Mouse (Mus musculus) stomach, embryonic 16.5 days (tissue): ENCODE measurements at regions not wholly inside any gene's neighbourhood (a gene's known extent, or its start where the extent isn't known, plus 50 kb on each side); places are given as distances from the start of the nearest gene placed in this dataset.

Source experiments
- ATAC-seq: fragments of 200-750 bp; cut with Nextera tagmentation; 2 replicates; pipeline ENCODE4 v1.8.0; 2017; ENCODE audit warnings: moderate number of reproducible peaks, moderate TSS enrichment; ENCODE audit not compliant: insufficient read depth, low FRiP score
- H3K27ac ChIP-seq: fragments of 300-500 bp; sonication (generic); 2 replicates; pipeline ENCODE4 v1.5.1; 2014; ENCODE audit warnings: low read length
- H3K27me3 ChIP-seq: fragments of 300-500 bp; sonication (generic); 2 replicates; pipeline ENCODE4 v1.6.1; 2014; ENCODE audit warnings: low read length, control low read depth, mixed read lengths; ENCODE audit not compliant: control insufficient read depth, insufficient read depth
- H3K36me3 ChIP-seq: fragments of 300-500 bp; sonication (generic); 2 replicates; pipeline ENCODE4 v1.6.1; 2014; ENCODE audit warnings: low read length; ENCODE audit not compliant: control insufficient read depth, insufficient read depth
- H3K4me1 ChIP-seq: fragments of 300-500 bp; sonication (generic); 2 replicates; pipeline ENCODE4 v1.6.1; 2014; ENCODE audit warnings: low read length, control low read depth, mixed read lengths; ENCODE audit not compliant: control insufficient read depth, insufficient read depth
- H3K4me2 ChIP-seq: fragments of 300-500 bp; sonication (generic); 2 replicates; pipeline ENCODE4 v1.6.1; 2014; ENCODE audit warnings: low read depth, low read length, mixed read lengths
- H3K4me3 ChIP-seq: fragments of 300-500 bp; sonication (generic); replicated peaks from 2 replicates; pipeline ENCODE4 v1.5.1; 2014; ENCODE audit warnings: mild to moderate bottlenecking, low read length
- H3K9ac ChIP-seq: fragments of 300-500 bp; sonication (generic); 2 replicates; pipeline ENCODE4 v1.6.1; 2014; ENCODE audit warnings: low read length
- H3K9me3 ChIP-seq: fragments of 300-500 bp; sonication (generic); replicated peaks from 2 replicates; pipeline ENCODE4 v1.6.1; 2016; ENCODE audit warnings: low read length, control low read depth; ENCODE audit not compliant: control insufficient read depth
- WGBS: fragments of 180-500 bp; shearing (Covaris S2); extraction: QIAGEN DNeasy Blood & Tissue Kit; methylation state at CpG from one replicate; pipeline ENCODE4 v1.1.7; 2014; 5-methylcytosine and 5-hydroxymethylcytosine counted together

- H3K27me3 ChIP-seq = no peaks in the 10 kb centered on the region
- ATAC-seq = no peak
- WGBS = 56% methylated on average over 6 of the region's 6 CpGs
- H3K4me3 ChIP-seq = no peak overlapping the region
- H3K9ac ChIP-seq = no peak overlapping the region
- no peak overlapping the region for H3K4me2 ChIP-seq
- H3K27ac ChIP-seq = no peak overlapping the region
- no peaks in the 10 kb centered on the region for H3K36me3 ChIP-seq
- H3K9me3 ChIP-seq = no peaks in the 10 kb centered on the region
- peaks cover 6% of the 10 kb centered on the region for H3K4me1 ChIP-seq
These were observed 275.7 kb downstream of the Gm45692 start for GRCm38 (mm10) chr8:26395061-26395460.

DNA sequence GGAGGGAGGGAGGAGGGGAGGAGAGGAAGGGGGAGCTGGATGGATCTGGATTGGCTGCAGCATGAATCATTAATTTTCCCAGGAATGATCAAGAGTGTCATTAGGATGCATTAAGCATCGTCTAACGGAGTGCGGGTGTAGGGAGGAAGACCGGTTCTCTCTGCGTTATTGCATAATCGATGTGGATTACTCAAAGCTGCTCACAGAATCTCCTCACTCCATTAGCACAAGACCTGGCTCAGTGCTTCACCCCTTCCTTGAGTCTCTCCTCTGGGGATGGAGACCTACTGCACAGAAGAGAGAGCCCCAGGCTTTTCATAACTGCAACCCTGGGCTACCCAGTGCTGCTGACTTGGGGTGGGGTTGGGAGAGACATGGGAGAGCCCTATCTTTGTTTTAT is 300.7 kb downstream of the Gm45692 start:
- ATAC-seq = no peak
- no peak overlapping the region for H3K4me3 ChIP-seq
- no peak overlapping the region for H3K9ac ChIP-seq
- no peak overlapping the region for H3K27ac ChIP-seq
- no peak overlapping the region for H3K4me2 ChIP-seq
- H3K36me3 ChIP-seq = no peaks in the 10 kb centered on the region
- no peaks in the 10 kb centered on the region for H3K4me1 ChIP-seq
- H3K27me3 ChIP-seq = no peaks in the 10 kb centered on the region
- H3K9me3 ChIP-seq = no peaks in the 10 kb centered on the region
- WGBS = 46% methylated on average over 6 of the region's 6 CpGs

- H3K4me3 ChIP-seq = no peak overlapping the region
- no peak overlapping the region for H3K27ac ChIP-seq
- no peak overlapping the region for H3K9ac ChIP-seq
- ATAC-seq = no peak
- H3K4me1 ChIP-seq = no peaks in the 10 kb centered on the region
- 58% methylated on average over 10 of the region's 10 CpGs for WGBS
- H3K9me3 ChIP-seq = no peaks in the 10 kb centered on the region
- no peak overlapping the region for H3K4me2 ChIP-seq
- no peaks in the 10 kb centered on the region for H3K27me3 ChIP-seq
- H3K36me3 ChIP-seq = no peaks in the 10 kb centered on the region
These were observed 301.2 kb downstream of the Gm45692 start for GRCm38 (mm10) chr8:26420536-26420935.

- Histone ChIP-seq H3K4me2 (no peak overlapping the region), H3K9me3 (no peaks in the 10 kb centered on the region), H3K36me3 (no peaks in the 10 kb centered on the region), H3K9ac (no peak overlapping the region), H3K27me3 (no peaks in the 10 kb centered on the region), H3K4me3 (no peak overlapping the region), H3K27ac (no peak overlapping the region), H3K4me1 (no peaks in the 10 kb centered on the region)
- WGBS = 90% methylated on average over 7 of the region's 7 CpGs
- ATAC-seq = no peak
These were observed 308.0 kb downstream of the Gm45692 start for GRCm38 (mm10) chr8:26427311-26427710.

DNA sequence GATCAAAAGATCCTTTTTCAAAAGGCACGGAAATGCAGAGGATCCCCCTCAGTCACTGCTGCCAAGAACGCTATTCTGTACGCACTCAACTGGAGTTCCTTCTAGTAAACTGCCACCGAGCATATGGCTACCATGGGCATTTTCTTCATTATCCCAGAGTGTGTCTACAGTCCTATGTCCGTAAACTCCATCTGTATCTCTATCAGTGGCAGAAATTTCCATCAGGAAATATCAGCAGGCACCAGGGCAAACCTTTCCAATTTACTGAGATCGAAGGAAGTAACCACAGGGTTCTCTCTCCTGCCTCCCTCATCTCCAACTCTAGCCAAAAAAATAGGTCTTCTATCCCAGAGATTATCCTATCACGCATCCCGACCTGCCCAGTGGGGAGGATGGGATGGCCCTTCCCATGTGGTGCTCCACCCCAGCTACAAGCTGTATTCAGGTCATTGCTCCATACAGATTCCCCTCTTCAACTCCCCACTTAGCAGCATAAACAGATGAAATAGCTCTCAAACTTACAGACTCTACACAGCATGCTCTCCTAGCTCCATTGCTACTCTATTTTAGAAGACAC is 310.5 kb downstream of the Gm45692 start:
- H3K4me1 ChIP-seq = no peaks in the 10 kb centered on the region
- WGBS = 81% methylated on average over 8 of the region's 8 CpGs
- H3K27ac ChIP-seq = no peak overlapping the region
- no peak overlapping the region for H3K9ac ChIP-seq
- no peaks in the 10 kb centered on the region for H3K27me3 ChIP-seq
- no peak for ATAC-seq
- no peak overlapping the region for H3K4me3 ChIP-seq
- no peaks in the 10 kb centered on the region for H3K36me3 ChIP-seq
- H3K9me3 ChIP-seq = no peaks in the 10 kb centered on the region
- no peak overlapping the region for H3K4me2 ChIP-seq

GRCm38 (mm10) chr8:26432161-26432919 is 313.0 kb downstream of the Gm45692 start:
- Histone ChIP-seq H3K27ac (no peak overlapping the region), H3K4me3 (no peak overlapping the region), H3K36me3 (no peaks in the 10 kb centered on the region), H3K4me2 (no peak overlapping the region), H3K27me3 (no peaks in the 10 kb centered on the region), H3K9ac (no peak overlapping the region), H3K9me3 (no peaks in the 10 kb centered on the region), H3K4me1 (no peaks in the 10 kb centered on the region)
- 72% methylated on average over 14 of the region's 14 CpGs for WGBS
- no peak for ATAC-seq

GRCm38 (mm10) chr8:26436236-26436635 is 316.9 kb downstream of the Gm45692 start:
- no peaks in the 10 kb centered on the region for H3K27me3 ChIP-seq
- H3K4me2 ChIP-seq = no peak overlapping the region
- H3K9me3 ChIP-seq = no peaks in the 10 kb centered on the region
- no peak overlapping the region for H3K27ac ChIP-seq
- H3K9ac ChIP-seq = no peak overlapping the region
- peaks cover 11% of the 10 kb centered on the region for H3K4me1 ChIP-seq
- H3K4me3 ChIP-seq = no peak overlapping the region
- H3K36me3 ChIP-seq = no peaks in the 10 kb centered on the region
- ATAC-seq = no peak
- 82% methylated on average over 11 of the region's 11 CpGs for WGBS

- H3K9ac ChIP-seq = no peak overlapping the region
- 67% methylated on average over 3 of the region's 3 CpGs for WGBS
- H3K4me2 ChIP-seq = no peak overlapping the region
- H3K9me3 ChIP-seq = no peaks in the 10 kb centered on the region
- ATAC-seq = no peak
- no peaks in the 10 kb centered on the region for H3K27me3 ChIP-seq
- no peaks in the 10 kb centered on the region for H3K36me3 ChIP-seq
- H3K27ac ChIP-seq = no peak overlapping the region
- H3K4me1 ChIP-seq = peaks cover 14% of the 10 kb centered on the region
- no peak overlapping the region for H3K4me3 ChIP-seq
These were observed 318.2 kb downstream of the Gm45692 start for GRCm38 (mm10) chr8:26437571-26437970.

GRCm38 (mm10) chr8:26438246-26438862 is 319.0 kb downstream of the Gm45692 start:
- H3K9me3 ChIP-seq = no peaks in the 10 kb centered on the region
- peak overlapping the region; percentile 52 for H3K4me2 ChIP-seq
- H3K27me3 ChIP-seq = no peaks in the 10 kb centered on the region
- 49% methylated on average over 15 of the region's 15 CpGs for WGBS
- peak overlapping the region; percentile 25 for H3K4me3 ChIP-seq
- H3K36me3 ChIP-seq = no peaks in the 10 kb centered on the region
- H3K9ac ChIP-seq = peak overlapping the region; percentile 46; the same call in 1 of the 2 replicates
- no peak for ATAC-seq
- H3K4me1 ChIP-seq = peaks cover 14% of the 10 kb centered on the region
- no peak overlapping the region for H3K27ac ChIP-seq
